Mouse (Mus musculus) Muller cell, postnatal 12 days (primary cell): Measurements from ENCODE around the gene Sned1.
A peak's percentile ranks its signal among the peaks of the same experiment; 100 is the strongest.

Source experiments
- DNase-seq: peaks from one replicate; pipeline ENCODE4 v3.0.0-alpha.2; 2015; ENCODE audit errors: inconsistent ontology term

Gene Sned1

GRCm38 (mm10) chr1:93305581-93306337, 70.1 kb downstream of the Sned1 start, which contains the start of gene Mterf4:
Gene Mterf4 (minus strand): TSS chr1:93305915.
- DNase-seq = peak; percentile 82

DNA sequence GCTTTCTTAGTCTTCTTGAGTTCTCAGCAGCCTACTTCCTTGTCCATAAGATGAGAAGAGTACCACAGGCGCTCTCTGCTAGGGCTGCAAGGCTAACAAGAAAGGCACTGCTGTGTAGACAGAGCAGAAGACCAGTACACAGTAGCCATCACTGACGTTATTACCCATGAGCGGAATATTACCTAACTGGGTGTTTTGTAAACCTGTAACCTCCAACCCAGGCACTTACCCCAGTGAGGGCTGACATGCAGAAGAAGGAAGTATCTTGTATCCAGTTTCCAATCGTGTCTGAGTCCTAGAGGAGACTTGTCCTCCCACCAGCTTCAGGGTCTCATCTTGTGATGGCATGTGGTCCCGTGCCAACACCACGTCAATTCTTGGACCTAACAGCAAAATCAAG, 88.3 kb downstream of the Sned1 start:
- DNase-seq = no peak

DNA sequence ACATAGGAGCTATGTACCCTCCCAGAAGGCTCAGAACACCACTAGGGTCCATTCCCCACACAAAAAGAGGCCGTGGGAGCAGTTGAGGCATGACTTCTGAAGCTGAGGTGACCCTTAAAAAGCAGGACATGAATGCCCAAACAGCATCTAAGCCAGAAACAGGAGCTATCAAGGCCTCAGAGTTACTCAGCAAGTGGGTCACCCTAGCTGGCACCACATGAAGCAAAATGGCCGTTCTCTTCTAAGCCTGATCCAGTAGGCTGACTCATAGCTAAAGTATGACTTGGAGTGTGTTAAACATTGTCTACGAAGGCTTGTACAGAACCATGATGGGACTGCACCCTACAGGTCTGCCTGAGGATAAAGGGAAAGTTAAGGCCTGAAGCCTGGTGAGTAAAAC, 90.8 kb downstream of the Sned1 start:
- DNase-seq = peak; percentile 74

GRCm38 (mm10) chr1:93334621-93335020, 99.0 kb downstream of the Sned1 start:
- DNase-seq = peak; percentile 46

DNA sequence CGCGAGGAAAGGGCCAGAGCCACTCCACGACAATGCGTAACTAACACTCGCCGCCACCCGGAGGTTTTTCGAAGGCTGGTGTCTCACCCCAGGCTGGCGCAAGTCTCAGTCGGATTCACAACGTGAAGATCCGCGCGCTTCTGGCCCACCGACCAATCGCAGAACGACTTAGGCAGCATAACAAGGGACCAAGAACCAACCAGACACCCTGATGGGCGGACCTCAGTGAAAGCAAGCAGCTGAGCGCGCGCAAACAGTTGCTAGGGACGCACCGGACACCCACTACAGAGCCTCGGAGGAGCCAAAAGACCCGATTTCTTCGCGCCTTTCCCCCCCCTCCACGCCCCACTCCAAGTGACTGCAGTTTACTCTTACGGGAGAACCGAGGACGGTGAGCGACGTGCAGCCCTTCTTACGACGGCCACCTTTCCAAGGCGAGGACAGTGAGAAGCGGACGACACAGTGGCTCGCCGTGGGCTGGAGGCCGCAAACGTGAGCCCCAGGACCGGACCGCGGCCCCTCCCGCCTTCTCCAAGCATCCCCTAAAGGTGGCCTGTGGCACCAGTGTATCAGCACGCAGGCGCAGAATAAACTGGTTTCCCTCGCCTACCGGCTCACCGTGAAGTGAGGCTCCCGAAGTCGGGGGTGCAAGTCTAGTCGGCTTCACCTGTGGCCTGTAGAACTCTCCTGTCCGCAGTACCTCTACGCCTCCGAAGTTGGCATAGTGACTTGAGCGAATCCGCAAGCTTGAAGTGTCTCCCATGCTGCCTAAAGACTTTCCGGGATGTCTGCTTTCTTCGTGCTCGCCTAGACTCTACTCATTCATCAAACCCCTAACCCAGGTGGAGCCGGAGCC, 107.2 kb downstream of the Sned1 start, which contains the start of the genes Ppp1r7 and Pask:
TSS of gene Ppp1r7 (plus strand) at position 207 of the 856 bp plus-strand sequence.
TSS of gene Pask (minus strand) at position 835 of the 856 bp plus-strand sequence.
- DNase-seq = peak; percentile 95

DNA sequence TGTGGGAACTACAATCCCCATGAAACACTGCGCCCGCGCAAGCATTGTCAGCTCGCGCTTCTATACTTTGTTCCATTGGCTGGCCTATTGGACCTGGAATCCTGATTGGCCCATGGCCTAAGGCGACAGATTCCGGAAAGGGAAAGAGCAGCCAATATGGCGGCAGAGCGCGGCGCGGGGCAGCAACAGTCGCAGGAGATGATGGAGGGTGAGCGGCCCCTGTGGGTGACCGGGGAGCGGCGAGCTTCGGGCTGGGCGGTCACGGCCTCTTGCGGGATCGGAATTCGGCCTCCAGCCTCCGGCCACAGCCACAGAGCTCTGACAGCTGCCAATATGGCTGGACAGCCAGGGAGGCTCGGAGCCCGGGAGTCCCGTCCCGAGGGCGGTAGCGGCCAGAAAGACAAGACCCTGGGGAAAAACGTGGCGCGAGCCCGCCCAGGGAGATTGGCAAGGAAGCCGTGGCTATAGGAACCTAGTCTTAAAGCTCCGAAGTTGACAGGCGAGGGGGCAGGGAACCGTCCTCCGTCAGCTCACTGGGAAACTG, 107.9 kb downstream of the Sned1 start:
- DNase-seq = peak; percentile 97

GRCm38 (mm10) chr1:93347176-93347575, 111.5 kb downstream of the Sned1 start:
- no peak for DNase-seq

- peak; percentile 69 for DNase-seq
Observed at GRCm38 (mm10) chr1:93349701-93350100, 114.1 kb downstream of the Sned1 start.
